Mouse (Mus musculus): Measurements from ENCODE around the gene Gm10663.
A peak's percentile ranks its signal among the peaks of the same experiment; 100 is the strongest.

The Gm10663 gene

GRCm38 (mm10) chr8:65087711-65088110, 12.9 kb downstream of the Gm10663 start:
- no peak for DNase-seq (ENCODE audit: low read depth, low spot score)

- no peak for DNase-seq (ENCODE audit: low read depth, low spot score)
Measured at GRCm38 (mm10) chr8:65088120-65088519, 13.3 kb downstream of the Gm10663 start.

GRCm38 (mm10) chr8:65089781-65090180, 14.9 kb downstream of the Gm10663 start:
- DNase-seq (ENCODE audit: low read depth, low spot score) = no peak

- no peak for DNase-seq (ENCODE audit: low read depth, low spot score)
Measured at GRCm38 (mm10) chr8:65097760-65098415, 23.1 kb downstream of the Gm10663 start.

GRCm38 (mm10) chr8:65099735-65100134, 24.9 kb downstream of the Gm10663 start:
- no peak for DNase-seq (ENCODE audit: low read depth, low spot score)

- DNase-seq (ENCODE audit: low read depth, low spot score) = no peak
Measured at GRCm38 (mm10) chr8:65103632-65104031, 28.8 kb downstream of the Gm10663 start.

GRCm38 (mm10) chr8:65104041-65104440, 29.2 kb downstream of the Gm10663 start:
- DNase-seq (ENCODE audit: low read depth, low spot score) = no peak

- no peak for DNase-seq (ENCODE audit: low read depth, low spot score)
Measured at GRCm38 (mm10) chr8:65107936-65108718, 33.3 kb downstream of the Gm10663 start.

GRCm38 (mm10) chr8:65108936-65109335, 34.1 kb downstream of the Gm10663 start:
- no peak for DNase-seq (ENCODE audit: low read depth, low spot score)

- DNase-seq (ENCODE audit: low read depth, low spot score) = peak; percentile 30
Measured at GRCm38 (mm10) chr8:65110285-65110691, 35.5 kb downstream of the Gm10663 start.

- no peak for DNase-seq (ENCODE audit: low read depth, low spot score)
Measured at GRCm38 (mm10) chr8:65112092-65112491, 37.3 kb downstream of the Gm10663 start.

- DNase-seq (ENCODE audit: low read depth, low spot score) = no peak
Measured at GRCm38 (mm10) chr8:65126014-65126413, 51.2 kb downstream of the Gm10663 start.

- DNase-seq (ENCODE audit: low read depth, low spot score) = no peak
Measured at GRCm38 (mm10) chr8:65126454-65126853, 51.6 kb downstream of the Gm10663 start.

All from CD4-positive helper T cell, adult 2 months (primary cell).